Mouse (Mus musculus) cortical plate, adult 2 months (tissue): Measurements from ENCODE around the gene Chn2.

Source experiments
- CTCF ChIP-seq: fragments of 200-500 bp; IDR thresholded peaks from 2 replicates; pipeline ENCODE4 v1.5.1; 2011; ENCODE audit warnings: mild to moderate bottlenecking, control low read depth, low read length; ENCODE audit not compliant: insufficient read depth; ENCODE audit errors: extremely low read depth
- POLR2A ChIP-seq: fragments of 200-500 bp; IDR thresholded peaks from 2 replicates; pipeline ENCODE4 v1.6.1; 2011; ENCODE audit warnings: mild to moderate bottlenecking, low read length, control low read depth; ENCODE audit not compliant: insufficient read depth; ENCODE audit errors: extremely low read depth

DNA sequence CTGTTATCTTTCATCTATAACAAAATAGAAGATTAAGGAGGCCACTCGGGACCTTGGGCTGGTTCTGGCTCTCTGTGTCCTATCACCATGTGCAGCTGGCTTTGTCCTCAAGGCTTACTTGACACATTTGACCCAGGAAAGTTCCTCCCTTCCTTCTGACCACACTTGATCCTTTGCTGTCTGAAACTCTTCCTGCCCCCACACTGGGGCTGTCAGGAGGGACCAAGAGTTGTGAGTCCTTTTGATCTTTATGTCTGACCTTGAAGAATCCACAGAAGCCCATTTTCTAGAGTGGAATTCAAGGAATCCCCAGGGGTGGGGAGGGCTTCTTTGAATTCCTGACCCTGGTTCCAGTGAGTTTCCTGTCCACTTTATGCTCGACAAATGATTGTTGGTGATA is 21.3 kb upstream of the Chn2 start:
- TF ChIP-seq POLR2A (no peak), CTCF (no peak)
